Mouse (Mus musculus): ENCODE data around the gene Auh.

Gene Auh

DNA sequence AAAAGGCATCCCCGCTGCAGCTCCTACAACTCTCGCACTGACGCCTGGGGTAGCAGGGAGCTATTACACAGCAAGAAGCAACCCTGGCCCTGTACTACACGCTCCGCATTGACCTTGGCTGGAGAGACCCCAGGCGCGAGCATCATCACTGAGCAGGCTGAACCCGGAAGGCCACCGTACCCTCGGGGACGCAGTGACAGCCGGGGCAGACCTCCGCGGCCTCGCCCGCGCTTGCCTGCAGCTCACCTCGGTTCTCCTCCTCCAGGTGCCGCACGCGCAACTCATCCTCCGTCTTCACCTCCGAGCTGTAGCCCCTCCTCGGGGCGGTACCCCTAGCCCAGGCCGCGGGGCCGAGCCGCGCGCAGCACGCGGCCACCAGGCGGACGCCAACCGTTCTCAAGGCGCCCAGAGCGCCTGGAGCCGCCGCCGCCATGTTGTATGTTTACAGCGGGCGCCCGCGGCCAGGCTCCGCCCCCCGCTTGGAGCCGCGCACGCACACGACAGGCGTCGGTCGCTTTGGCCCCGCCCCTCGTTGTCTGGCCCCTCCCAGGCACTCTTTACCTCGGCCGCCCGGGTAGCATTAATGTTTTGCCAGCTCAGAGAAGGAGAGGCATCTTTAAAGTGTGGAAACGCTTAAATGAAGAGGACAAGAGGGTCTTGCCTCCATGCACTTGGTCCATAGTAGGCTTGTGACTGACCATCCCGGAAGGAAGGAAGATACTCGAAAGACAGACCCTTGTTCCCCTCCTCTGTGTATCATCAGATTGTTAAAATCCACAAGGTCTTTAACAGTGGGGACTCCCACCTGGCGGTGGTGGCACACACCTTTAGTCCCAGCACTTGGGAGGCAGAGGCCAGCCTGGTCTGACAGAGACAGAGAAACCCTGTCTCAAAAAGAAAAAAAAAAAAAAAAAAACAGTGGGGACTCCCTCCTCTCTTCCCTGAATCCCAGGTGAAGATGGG, at the start of gene Auh:
Gene Auh (minus strand): TSS at position 473 of the 963 bp plus-strand sequence.
- in situ Hi-C loops (cut with MboI; ENCODE audit: unreplicated experiment in 2 of 2), result no loop called here

DNA sequence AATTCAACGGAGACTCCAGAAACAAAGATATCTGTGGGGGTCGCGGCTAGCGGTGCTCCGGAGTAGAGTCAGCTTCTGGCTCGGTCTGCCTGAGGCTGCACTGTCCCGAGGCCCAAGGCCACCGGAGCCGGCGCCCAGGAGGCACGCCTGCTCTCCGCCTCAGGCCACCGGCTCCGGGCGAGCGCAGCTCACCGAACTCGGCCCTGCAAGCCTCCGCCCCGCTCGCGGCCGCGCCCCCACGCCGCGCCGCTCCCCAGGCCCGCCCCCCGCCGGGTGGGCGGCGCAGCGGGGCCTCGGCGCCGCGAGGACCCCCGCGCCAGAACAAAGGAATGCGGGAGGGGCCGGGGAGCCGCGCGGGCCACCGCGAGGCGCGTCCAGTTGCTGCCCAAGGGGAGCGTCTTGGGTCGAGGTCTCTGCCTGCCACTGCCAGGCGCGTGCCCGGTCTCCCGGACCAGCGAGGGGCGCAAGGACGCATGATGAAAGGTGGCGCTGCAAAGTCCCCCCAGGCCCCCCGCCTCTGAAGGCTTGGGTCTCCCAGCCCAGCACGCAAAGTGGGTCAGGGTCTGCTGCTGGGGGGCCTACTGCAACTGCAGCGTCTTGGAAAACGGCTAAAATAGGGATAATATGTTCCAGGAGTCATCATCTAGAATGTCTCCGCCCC, 49.0 kb upstream of the Auh start:
- in situ Hi-C loops (cut with MboI; ENCODE audit: unreplicated experiment in 2 of 2), result loop anchor here (10.0 to 25.0 kb wide), 3 partner anchors 64 to 1141 kb away; partner anchors contain the start of gene Gadd45g (in 2 of the 2)

DNA sequence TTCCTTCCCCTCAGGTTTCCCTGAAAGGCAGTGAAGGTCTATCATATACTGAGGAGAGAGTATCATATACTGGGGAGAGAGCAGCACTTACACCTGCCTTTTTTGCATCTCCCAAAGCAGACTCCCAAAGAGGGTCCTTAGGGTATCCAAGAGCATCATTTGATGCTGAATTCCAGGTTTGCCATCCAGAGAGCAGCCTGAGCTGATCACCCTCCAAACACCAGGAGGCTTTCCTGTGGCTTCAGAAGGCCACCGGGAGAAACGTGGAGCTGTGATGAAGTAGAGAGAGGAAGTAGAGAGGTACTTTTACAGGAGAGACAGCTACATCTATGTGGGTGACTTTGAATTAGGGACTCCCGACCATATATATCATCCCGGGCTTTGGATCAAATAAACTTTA, 48.3 kb upstream of the Auh start:
- in situ Hi-C loops (cut with MboI; ENCODE audit: unreplicated experiment in 2 of 2), result loop anchor here (10.0 to 25.0 kb wide), 3 partner anchors 63 to 1140 kb away; partner anchors contain the start of gene Gadd45g (in 2 of the 2)

DNA sequence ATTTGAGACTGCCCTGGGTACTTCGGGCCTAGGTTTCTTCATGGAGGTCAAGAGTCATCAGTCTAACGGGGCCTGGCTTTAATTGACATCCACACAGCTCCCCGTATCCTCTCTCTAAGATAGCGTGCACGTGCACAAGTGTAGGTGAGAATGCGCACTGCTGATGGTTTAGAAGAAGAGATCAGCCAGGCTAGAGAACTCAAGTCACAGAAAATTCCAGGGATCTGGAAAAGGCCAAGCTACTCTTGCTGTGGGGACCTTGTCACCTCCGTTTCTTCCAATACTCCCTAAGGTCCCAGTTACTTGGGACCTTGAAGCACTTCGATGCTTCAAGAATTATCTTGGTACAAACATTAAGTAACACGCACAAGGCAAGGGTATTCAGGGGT, 47.7 kb upstream of the Auh start:
- in situ Hi-C loops (cut with MboI; ENCODE audit: unreplicated experiment in 2 of 2), result loop anchor here (10.0 to 25.0 kb wide), 3 partner anchors 62 to 1140 kb away; partner anchors contain the start of gene Gadd45g (in 2 of the 2)

DNA sequence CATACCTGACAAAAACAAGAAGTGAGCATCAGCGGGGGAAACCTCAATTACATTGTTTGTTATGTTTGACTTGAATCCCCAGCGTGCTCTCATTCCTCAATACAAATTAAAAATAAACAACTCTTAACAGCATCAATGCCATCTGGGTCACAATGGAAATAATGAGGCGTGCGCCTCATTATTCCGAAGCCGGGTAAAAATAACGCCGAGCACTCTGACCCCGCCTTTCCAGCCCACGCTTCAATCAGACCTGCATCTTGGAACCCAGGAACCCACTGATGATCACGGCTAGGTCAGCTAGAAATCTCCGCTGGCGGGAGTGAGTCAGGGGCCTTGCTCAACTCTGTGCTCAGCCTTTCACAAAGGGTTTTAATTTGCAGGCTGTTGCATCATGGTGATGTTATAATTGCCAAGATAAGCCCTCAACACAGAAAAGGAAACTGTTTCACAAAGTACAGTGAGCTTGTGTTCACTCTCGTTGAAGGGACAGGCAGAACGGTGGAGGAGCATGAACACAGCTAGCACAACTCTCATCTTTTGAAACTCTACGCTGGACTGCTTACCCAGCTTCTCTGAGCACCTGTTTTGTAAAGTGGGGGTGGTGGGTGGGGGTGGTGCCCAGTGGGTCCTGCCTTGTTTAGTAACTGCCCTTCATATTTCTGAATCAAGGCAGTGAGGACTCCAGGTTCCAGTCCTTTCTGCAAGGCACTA, 47.2 kb upstream of the Auh start:
- in situ Hi-C loops (cut with MboI; ENCODE audit: unreplicated experiment in 2 of 2), result loop anchor here (10.0 to 25.0 kb wide), 3 partner anchors 62 to 1139 kb away; partner anchors contain the start of gene Gadd45g (in 2 of the 2)

DNA sequence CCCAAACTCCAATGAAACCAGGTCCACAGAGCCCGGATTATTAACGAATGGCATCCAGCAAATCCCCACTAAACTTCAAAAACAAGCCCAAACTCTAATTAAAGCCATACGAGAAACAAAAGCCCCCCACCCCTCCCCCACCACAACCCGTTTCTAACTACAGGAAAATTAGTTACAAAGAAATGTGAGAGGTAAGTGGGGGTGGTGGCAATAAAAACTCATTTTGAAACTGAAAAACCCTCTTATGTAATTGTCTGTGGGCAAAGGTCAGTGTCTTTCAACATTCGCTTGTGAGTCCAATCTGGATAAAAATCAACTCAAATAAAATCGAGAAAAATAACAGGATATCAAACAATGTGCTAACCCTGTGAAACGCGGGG, 46.6 kb upstream of the Auh start:
- in situ Hi-C loops (cut with MboI; ENCODE audit: unreplicated experiment in 2 of 2), result loop anchor here (10.0 to 25.0 kb wide), 3 partner anchors 61 to 1139 kb away; partner anchors contain the start of gene Gadd45g (in 2 of the 2)

DNA sequence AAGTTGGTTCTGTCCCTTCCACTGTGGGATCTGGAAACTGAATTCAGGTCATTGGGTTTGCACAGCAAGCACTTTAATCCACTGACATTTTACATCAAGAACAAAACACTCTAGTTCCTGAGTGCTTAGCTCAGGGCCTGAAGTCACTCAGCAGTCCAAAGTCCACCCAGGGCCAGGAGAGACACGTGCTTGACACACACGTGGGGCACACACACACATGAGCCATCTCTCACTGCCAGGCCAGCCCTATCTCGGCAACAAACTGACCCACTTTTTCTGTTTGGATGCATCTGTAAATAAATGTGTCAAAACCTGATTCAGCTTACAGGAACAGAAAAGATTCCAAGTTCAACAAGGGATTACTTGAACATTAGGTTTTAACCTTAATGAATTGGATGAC, 45.2 kb upstream of the Auh start:
- in situ Hi-C loops (cut with MboI; ENCODE audit: unreplicated experiment in 2 of 2), result loop anchor here (10.0 to 25.0 kb wide), 3 partner anchors 60 to 1137 kb away; partner anchors contain the start of gene Gadd45g (in 2 of the 2)

DNA sequence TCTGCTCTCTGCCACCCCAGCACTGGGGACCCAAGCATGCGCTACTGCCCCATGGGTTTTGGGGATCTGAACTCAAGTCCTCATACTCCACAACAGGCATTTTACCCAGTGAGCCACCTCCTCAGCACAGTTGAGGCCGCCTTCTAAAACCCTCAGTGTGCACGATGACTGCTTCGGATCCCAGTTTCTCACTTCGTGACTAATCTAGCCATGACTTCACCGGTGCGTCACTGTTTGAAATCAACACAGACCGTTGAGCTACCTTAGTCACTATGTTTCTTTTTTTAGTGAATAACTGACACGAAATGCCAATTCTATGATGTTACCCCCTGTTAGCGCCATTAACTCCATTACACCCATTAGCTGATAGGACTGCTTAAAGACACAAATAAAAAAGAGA, 43.9 kb upstream of the Auh start:
- in situ Hi-C loops (cut with MboI; ENCODE audit: unreplicated experiment in 2 of 2), result loop anchor here (10.0 kb wide), 2 partner anchors 59 to 139 kb away; no protein-coding TSS in a partner anchor

DNA sequence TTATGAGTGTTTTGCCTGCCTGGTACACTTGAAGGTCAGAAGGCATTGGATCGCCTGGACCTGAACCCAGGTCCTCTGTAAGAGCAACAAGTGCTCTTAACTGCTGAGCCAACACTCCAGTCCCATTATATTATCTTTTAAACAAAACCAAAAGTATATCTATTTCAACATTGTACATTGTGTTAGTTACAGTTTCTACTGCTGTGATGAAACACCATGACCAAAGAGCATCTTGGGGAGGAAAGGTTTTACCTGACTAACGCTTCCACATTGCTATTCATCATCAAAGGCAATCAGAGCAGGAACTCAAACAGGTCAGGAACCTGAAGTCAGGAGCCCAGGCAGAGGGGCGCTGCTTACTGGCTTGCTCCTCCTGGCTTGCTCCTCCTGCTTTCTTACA, 43.1 kb upstream of the Auh start:
- in situ Hi-C loops (cut with MboI; ENCODE audit: unreplicated experiment in 2 of 2), result loop anchor here (10.0 kb wide), 2 partner anchors 58 to 138 kb away; no protein-coding TSS in a partner anchor

DNA sequence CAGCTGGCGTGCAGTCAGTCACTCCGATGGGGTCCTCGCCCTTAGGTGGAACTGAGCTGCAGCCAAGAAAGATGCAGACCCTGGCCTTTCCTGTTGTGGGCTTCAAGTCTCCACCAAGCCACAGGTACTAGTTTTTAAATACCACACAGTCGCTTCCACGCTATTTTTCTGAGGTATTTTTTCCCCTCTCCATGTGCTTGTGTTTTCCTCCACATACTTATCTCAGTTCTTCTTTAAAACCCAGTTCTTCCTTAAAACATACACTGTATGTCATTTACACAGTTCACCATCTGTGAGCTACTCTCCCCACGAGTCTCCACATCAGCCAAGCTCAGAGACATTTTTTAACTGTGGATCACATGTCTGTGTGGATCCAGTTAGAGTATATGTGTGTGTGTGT, 41.4 kb upstream of the Auh start:
- in situ Hi-C loops (cut with MboI; ENCODE audit: unreplicated experiment in 2 of 2), result loop anchor here (10.0 kb wide), 2 partner anchors 56 to 136 kb away; no protein-coding TSS in a partner anchor

DNA sequence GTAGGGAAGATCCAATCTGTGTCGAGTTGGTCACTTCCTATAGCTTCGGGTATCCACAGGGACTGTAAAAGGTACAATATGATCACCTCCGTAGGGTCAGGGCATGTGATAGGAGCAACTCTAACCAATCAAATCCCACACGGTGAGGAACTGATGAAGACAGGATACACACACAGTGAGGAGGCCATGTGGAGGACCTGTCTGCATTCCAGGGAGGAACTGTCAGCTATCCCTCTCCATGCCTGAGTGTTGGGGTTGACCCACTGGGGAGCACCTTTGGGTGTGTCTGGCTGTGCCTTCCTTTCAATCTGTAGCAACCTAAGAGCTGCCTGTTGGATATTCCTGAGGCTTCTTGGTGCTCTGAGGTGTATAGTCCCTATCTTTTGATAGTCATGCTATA, 33.4 kb upstream of the Auh start:
- in situ Hi-C loops (cut with MboI; ENCODE audit: unreplicated experiment in 2 of 2), result no loop called here

DNA sequence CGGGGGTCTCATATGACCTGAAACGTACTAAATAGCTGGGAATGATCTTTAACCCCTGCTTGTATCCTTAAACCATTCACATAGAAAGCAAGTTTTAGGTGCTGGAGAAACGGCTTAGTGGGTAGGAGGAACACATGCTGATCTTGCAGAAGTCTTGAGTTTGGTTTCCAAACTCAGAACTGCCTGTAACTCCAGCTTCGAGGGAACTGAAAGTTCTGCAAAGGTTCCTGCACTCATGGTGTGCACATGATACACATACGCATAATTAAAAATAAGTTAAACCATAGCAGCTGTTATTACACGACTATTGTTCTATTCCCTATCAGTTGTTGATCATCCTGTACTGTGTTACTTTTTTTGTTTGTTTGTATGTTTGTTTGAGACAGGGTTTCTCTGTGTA, 32.9 kb upstream of the Auh start:
- in situ Hi-C loops (cut with MboI; ENCODE audit: unreplicated experiment in 2 of 2), result no loop called here

DNA sequence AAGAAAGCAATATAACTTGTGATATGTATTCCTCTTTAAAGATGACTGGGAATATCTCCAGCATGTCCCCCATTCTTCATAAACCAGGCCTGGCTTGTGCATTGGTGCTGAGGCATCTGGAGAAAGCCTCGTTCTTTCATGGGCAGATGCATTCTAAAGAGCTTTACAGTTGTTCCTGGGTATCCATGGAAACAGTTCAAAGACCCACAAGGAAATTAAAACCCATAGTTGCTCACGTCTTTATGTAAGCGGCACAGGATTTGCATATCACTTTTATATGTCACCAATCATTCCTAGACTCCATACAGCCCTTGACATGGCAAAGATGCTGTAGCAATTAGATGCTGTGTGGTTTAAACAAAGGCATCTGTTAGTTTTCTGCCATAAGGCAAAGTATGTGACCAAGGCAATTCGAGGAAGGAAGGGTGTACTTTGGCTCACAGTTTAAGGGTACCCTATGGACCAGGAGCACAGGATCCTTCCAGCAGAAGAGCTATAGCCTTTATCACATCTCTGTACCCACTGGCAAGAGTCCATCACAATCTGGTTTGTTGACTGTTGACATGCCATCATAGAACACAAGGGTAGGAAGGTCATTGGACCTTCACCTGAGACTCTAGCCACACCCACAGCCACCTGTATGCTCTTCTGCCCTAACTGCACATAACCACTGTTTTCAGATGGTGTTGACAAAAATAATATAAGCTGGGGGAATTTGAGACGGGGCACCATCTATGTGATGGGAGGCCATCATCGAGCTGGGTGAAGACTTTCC, 24.5 kb upstream of the Auh start:
- in situ Hi-C loops (cut with MboI; ENCODE audit: unreplicated experiment in 2 of 2), result no loop called here

DNA sequence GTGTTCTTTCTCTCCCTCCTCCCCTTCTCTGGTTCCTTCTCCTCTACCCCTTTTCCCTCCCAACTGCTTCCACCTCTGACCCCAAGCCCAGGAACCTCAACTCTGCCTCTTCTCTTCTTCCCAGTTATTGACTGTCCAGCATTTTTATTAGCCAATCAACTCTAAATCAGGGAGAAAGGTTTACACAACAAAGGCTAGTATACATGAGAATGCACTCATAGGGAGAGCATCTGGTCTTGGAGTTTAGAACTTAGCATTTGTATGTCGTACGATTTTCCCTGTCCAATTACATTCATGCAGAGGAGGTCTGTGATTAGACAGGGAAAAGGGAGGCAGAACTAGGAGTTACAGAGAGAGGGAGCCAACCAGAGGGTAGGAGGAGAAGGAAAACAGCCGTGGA, 19.7 kb upstream of the Auh start:
- in situ Hi-C loops (cut with MboI; ENCODE audit: unreplicated experiment in 2 of 2), result no loop called here

DNA sequence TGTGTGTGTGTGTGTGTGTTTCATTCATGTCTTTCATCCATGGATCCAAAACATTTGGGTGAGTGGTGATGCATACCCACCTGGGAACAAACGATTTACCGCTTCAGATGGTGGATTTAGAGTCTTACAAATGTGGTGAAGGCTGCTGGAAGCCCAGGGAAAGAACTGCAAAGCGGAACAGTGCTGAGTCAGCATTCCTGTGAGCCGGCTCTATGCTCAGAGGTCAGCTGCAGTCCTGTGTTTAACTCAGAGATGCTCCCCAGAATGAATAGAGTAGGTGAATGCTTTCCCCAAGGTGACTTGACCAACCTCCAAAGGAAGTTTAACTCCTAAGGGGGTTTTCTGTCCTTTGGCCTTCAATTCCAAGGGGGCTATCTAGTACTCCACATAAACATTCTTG, 18.1 kb upstream of the Auh start:
- in situ Hi-C loops (cut with MboI; ENCODE audit: unreplicated experiment in 2 of 2), result no loop called here

DNA sequence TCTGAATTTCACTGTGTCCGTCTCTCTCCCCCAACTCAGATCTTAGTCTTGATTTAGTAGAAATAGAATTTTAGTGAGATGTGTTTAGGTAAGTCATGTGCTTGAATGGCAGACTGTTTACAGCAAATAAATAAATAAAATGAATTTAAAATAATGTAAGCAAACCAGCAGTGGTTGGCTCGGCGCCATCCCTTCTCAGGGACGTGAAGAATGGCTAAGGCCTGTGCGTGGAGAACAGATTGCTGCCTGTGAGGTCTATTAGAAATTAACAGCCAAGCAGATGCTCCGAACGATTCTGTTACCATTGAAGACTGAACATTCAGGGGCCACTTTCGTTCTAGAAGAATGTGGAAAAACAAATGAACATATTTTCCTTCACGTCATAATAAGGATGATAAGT, 16.3 kb upstream of the Auh start:
- in situ Hi-C loops (cut with MboI; ENCODE audit: unreplicated experiment in 2 of 2), result no loop called here

DNA sequence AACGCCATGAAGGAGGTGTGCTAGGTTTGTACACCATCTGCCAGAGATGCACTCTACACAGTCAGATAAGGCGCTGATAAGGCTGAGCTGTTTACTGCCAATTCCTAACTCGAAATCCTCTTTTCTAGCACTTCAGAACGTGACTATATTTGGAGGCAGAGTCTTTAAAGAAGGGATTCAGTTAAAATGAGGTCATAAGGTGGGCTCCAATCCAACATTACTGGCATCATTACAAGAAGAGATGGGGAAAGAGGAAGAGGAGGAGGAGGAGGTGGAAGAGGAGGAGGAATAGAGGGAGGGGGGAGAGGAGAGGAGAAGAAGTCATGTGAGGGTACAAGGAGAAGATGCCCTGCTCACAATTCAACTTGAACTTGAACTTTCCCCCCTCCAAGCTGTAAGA, 14.6 kb upstream of the Auh start:
- in situ Hi-C loops (cut with MboI; ENCODE audit: unreplicated experiment in 2 of 2), result no loop called here

DNA sequence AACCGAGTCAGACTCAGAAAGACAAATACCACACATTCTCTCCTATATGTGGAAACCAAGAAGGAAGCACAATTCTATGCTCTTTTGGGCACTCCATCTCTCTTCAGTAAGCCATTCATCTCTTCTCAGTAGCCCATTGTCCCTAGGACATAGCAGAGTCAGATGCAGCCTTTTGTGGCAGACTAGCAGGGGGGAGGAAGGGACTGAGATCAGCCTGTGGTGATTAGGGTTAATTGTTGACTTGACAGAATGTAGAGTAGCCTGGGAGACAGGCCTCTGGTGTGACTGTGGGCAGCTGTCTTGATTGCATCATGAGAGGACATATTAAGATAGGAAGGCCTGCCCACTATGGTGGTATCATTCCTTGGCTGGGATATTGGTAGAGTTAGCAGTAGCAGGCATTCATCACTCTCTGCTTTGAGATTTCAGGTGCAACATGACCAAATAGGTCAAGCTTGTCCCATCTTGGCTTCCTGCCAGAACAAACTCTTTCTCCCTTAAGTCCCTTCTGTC, 13.5 kb upstream of the Auh start:
- in situ Hi-C loops (cut with MboI; ENCODE audit: unreplicated experiment in 2 of 2), result no loop called here

DNA sequence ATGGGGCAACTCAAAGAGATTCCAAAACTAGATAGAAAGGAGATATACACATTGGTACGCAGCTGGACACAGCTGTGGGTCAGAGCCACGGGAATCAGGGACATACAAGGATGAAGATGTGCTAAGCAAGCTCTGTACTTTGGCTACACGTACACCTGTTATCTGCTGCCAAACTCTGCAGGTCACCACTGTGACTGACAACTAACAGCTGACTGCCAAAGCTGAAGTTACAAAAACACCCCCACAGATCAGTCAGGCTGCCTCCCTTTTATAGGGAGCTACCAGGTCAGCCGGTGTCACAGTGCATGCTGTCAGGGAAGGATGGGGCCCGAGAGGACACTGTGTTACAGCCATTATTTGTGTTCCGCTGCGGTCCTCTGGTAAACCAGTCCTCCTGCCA, 11.5 kb upstream of the Auh start:
- in situ Hi-C loops (cut with MboI; ENCODE audit: unreplicated experiment in 2 of 2), result no loop called here

DNA sequence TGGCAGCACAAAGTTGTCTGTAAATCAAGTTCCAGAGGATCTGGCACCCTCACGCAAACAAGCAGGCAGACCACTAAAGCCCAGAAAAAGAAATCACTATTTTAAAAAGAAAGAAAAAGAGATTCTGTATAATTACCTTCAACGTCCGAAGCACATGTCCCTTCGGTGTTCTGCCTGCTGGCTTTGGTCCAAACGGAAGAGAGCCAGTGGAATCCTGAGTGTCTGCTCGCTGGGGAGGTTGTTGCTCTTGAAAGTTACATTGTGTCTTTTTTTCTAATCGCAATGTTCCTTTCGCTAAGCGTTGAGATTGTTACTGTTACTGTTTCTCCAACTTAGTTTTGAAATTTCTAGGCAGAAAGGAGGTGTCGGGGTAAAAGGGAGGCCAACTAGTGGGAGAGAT, 1.1 kb upstream of the Auh start:
- in situ Hi-C loops (cut with MboI; ENCODE audit: unreplicated experiment in 2 of 2), result no loop called here

Data from v-Abl transformed pro-B cells (cell line).